Mouse (Mus musculus) cerebellum, adult 11 months (tissue): Measurements from ENCODE around the gene Abl1.

Experiments
- DNase-seq: peaks from one replicate; pipeline ENCODE4 v3.0.0; 2022

The Abl1 gene

DNA sequence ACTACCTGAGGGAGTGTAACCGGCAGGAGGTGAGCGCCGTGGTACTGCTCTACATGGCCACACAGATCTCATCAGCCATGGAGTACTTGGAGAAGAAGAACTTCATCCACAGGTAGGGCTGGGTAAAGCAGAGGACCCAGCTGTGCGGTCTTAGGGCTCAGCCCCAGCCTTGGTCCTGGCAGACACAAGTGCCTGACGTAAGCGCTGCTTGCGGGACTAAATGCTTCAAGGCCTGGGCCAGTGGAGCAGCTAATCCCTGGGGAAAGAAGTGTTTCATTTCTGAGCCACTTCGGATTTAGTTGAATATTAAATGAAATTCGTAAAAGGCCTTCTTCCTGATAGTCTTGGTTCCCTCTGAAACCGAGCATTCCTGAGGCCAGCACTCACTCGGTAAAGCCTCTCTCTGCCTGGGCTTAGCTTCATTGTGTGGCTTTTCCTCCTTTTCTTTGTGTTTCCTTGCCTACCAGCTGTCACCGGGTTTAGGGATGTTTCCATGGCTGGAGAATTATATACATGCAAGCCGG is 102.6 kb downstream of the Abl1 start:
- no peak for DNase-seq

DNA sequence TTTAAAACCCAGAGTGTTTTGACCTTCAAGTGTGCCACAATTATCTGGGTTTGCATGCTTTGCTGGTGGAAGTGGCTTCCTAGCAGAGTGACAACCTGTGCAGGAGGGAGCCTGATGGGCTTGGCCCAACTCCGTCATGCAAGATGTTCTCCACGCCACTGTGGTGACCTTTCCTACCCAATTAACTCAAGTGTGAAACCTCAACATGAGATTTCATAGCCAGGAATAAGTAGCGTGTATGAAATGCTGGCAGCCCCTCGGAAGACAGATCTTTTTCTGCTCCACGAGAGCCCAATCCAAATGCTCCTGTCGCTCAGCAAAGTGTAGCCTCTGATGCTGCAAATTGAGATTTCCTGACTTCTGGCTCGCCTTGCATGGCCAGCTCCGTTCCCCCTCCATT is 103.1 kb downstream of the Abl1 start:
- no peak for DNase-seq

DNA sequence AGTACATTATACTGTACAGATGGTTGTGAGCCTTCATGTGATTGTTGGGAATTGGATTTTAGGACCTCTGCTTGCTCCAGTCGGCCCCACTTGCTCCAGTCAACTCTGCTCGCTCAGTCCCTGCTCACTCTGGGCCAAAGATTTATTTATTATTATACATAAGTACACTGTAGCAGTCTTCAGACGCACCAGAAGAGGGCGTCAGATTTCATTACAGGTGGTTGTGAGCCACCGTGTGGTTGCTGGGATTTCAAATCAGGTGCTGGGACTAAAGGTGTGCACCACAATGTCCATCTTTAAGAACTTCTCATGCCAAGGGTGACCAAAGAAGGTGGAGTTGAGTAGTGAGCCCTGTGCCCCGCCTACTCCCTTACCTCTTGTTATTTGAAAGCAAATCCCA is 104.4 kb downstream of the Abl1 start:
- no peak for DNase-seq

DNA sequence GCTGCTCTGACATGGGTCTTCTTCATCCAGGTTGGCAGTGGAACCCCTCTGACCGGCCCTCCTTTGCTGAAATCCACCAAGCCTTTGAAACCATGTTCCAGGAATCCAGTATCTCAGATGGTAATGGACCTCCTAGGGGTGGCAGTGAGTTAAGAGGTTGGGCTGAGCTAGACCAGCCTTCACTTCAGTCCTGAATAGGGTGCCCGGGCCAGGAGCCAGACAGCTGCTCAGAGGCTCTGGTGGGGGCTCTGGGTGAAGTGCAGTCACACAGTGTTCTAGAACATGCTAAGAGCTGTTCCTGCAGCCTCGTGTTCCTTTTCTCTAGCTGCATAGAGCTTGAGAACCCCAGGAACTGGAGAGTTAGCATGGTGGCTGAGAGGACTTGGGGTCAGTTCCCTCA is 108.8 kb downstream of the Abl1 start:
- no peak for DNase-seq

DNA sequence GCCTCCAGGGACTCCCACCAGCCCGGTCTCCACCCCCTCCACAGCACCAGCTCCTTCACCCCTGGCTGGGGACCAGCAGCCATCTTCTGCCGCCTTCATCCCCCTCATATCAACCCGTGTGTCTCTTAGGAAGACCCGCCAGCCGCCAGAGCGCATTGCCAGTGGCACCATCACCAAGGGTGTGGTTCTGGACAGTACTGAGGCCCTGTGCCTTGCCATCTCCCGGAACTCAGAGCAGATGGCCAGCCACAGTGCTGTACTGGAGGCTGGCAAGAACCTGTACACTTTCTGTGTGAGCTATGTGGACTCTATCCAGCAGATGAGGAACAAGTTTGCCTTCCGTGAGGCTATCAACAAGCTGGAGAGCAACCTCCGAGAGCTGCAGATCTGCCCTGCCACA is 113.2 kb downstream of the Abl1 start:
- peak; percentile 46 for DNase-seq

DNA sequence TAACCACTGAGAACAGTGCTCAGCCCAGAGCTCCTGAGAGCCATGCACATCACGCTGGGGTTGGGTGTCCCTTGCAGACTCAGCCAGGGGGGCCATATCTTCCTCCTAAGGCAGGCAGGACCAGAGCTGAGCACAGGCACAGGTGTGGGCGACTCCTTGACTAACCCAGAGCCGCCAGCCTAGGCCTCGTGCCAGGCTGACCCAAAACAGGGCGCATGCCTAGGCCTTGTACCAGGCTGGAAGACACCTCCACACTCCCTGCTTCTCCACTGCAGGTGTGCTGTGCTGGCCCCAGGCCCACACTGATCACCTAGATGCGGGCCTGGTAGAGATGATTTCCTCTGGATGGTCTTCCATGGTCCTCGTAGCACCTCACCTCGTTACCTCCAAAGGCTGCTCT is 114.6 kb downstream of the Abl1 start:
- DNase-seq: no peak

DNA sequence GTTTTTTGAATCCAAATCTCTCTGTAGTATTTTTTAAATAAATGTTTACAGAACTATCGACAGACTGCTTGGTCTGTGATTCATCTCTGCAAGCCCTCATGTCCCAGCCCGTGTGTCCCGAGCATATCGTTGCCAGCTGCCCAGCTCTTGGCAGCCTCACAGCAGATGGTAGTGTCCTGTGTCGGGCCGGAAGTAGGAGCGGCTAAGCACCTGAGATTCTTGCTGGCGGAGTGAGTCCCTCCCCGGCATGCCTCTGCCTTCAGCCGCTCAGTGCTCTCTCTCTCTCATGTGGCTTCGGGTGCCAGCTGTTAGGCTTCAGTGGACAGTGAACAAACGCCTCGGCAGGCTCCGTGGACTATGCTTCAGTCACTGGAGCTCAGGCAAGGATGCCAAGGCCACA is 115.3 kb downstream of the Abl1 start:
- DNase-seq: peak; percentile 52

DNA sequence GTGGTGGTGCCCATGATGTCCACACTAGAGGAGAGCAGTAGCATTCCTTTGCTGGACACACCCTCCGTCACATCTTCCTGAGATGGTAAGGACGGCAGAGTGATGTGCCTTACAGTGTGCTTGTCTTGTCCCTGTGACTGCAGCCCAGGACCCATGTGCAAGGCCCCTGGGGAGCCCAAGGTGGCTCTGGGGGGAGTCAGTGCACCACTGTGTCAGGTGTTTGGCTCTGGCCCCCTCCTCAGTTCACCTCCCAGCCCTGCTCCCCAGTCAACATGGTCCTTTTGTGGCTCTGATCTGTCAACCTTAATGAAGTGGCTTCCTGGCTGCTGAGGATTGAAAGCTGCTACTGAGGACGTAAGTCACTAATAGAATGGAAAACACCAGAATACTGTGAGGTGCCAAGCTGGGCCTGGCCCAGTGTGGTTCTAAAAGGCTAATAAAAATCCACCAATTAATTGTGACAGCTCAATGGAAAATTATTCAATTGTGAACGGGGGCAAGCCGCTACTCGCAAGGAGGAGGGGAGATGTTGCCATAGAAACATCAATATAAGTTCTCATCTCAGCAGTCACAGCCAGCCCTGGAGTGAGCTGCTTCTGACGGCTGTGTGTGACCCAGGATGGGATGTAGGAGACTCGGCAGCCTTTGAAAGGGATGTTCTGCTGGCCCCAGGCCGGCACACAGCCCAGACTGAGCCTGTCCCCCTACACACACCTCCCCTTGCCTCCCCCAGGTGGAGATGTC is 118.6 kb downstream of the Abl1 start:
- no peak for DNase-seq

DNA sequence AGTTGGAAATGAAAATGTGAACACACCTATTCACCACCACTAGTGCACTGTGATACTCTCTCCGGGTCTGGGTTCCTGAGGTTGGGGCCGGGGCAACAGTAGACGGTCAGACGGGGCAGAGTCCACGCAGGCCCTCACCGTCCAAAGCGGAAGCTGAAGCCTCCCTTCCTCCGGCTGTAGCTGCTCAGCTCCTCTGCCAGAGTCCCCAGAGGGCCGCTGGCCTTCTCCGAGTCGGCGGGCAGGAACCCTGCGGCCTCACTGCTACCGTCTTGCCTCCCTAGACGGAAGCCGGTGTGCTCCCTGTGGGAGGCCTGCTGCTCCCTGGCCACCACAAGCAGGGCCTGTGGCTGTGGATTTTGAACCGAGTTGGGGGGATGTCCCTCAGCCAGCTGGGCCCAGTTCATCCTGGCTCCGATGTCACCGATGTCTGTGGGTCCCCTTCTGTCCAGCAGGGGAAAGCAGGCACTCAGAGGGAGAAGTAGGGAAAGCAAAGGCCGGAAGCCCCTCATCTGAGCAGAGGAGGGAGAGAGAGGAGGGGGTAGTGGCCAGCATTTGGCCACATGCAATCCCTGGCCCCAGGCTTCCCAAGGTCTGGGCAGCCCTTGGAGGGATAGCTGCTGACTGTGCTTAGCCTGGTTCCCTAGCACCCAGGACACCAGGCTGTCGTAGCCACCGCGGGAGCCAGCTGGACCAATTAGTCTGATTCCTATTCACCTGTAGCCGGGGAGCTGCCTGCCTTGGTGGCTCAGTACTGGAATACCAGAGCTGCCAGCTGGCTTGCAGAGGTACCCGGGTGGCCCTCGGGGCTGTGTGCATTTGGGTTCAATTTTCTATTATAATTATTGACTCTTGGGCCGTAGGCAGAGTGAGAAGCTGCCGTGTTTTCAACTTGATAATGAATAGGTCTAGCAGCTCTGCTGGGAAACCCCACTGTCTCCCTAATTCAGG is 120.5 kb downstream of the Abl1 start:
- no peak for DNase-seq

DNA sequence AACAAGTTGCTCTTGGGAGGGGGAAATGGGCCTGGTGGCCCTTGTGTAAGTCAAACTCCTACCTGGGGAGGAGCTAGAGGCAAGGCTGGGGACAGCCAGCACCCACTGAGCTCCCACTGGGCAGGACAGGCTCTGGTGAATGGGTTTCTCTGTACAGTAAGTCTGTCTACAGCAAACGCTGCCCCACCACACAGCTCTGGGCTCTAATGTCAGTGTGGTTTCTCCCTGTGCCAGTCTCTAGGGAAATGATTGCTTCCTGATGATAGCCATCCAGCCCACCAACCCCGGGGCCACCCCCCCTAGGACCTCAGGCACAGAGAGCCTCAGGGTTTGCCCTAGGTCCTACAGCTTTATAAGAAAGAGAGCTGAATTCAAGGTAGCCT is 121.2 kb downstream of the Abl1 start:
- no peak for DNase-seq

DNA sequence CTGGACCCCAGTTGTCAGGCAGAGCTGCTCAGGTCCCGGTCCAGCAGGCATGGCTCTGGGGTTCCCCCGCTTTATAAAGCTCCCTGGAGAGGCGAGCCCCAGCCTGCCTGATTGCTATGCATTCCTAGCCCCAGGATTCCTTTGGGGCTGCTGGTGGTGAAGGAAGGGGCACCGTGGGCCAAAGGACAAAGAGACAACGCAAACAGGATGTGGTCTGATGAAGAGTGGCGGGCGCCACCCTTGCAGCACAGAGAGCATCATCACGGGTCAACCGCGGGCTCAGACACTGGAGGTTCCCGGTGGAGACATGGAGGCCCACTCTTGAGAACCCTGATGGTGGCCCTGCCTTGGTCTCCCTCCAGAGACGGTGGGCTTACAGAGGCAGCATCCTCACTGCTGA is 122.3 kb downstream of the Abl1 start, which contains the start of gene Qrfp:
Gene Qrfp, minus strand, starts transcription at position 137 of the 400 bp plus-strand sequence.
- DNase-seq: no peak

DNA sequence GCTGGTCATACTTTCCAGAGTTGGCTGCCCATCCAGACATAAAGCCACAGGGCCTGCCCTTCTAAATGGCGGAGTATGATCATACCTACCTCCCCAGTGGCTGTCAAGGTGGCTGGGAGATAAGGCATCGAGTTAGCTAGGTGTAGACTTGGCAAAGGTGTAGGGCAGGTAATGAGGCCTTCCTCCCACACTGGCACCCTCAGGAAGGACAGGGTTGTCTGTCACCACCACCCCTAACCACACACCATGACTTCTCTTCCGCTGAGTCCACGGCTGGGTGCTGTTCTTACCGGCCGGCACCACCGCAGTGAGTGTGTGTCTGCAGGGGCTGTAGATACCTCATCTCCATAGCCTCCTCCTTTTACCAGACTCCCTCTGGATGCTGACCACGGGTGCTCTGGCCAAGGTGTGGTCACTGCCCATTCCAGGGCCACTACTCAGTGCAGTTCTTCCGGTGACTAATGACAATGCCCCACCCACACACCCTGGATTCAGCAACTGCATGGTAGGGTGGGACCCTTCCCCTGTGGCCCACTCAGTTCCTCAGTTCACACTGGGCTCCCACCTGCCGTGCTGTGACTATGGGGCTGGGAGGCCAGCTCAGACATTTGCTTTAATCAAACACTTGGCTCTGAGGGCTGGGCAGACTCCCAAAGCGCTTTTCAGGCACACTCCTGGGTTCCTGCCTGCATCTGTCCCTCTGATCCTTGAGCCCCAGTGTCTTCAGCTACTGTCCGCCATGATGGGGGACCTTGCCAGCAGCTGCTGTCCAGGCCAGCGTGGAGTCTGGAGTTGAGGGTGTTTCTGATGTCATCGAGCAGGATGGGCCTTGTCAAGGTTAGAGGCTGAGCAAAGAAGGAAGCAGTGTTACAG is 123.1 kb downstream of the Abl1 start:
- no peak for DNase-seq

DNA sequence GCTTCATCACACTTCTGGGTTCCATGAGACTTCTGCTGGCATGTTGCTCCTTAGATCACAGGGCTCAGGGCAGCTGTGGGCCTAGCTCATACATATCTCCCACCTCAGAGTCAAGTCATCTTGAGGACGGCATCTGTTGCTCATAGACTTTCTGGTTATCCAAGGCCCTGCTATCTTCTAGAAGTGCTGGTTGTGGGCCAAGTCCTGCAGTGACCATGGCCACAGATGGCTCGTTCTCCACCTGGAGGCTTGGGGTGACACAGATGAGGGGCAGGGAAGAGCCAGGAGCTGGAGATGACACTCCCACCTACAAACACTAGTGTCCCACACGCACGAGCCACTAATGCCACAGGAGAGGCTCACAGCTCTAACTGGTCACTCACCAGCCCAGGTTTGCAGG is 125.5 kb downstream of the Abl1 start:
- no peak for DNase-seq

DNA sequence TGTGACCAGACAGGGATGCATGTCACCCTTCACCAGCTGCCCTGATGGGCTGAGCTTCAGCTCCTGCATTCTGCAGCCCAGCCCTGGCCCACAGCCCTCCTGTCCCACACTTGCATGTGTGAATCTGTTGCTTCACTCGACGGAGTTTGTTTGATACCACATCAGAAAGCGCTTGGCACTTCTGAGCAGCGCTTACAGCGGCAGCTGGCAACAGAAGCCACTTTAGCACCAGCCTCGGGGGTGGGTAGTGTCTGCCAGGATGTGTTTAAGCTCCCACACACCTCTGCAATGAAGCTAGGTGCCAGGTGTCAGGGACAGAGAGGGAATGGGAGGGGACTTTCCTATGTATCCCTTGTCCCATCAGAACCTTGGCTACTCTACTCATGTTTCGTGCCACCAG is 126.5 kb downstream of the Abl1 start:
- no peak for DNase-seq

DNA sequence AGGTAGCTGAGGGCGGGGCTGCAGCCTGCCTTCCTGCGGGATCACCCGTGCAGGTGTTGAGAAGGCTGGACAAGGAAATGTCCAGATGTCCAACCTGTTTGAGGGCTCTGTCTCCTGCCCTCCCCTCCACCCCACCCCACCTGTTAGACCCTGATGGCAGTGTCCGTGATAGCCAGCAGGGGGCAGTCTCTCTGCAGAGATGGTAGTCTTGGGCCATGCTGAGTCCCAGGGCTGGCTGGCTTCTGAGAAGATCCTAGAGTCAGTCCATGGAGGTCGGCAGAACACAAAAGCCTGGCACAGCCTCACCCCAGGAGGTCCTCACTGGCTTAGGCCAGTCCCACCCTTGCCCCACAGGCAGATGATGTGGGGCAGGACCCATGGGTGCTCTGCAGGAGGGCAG is 127.2 kb downstream of the Abl1 start:
- peak; percentile 56 for DNase-seq

DNA sequence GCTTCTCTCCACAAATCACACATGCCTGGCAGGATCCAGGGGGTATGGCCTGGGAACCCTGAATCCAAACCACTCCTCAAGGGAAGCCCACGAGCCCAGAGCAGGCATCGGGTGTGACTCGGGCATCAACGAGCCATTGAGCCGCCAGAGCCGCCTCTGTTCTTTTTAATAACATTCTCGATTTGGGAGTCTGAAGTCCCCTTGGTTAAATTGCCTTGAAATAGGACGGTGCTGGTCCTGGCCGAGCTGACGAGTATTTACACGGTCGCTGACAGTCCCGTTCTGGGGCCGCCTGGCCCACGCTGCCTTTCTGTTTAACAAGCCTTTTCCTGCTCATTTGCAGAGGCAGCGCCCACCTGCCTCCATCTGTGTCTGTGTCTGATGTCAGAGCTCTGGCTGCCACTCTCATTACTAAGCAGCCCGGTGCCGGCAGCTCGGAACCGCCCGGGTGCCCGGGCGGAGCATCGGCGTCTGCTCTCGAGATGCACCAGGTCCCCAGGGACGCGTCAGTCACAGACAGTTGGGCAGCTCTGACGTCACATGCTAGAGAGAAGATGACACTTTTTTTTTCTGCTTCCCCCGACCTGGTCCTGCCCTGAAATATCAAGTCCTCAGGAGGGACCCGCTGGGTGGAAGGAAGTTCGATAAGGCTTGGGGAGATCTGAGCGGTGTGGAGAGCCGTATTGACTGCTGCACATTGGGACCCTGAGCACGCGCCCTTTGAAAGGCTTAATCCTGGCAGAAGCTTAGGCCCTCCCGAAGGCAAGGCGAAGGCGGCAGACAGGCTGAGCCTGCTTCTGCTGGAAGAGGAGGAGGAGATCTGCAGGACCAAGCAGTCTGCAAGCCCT is 134.6 kb downstream of the Abl1 start:
- DNase-seq: peak; percentile 48

DNA sequence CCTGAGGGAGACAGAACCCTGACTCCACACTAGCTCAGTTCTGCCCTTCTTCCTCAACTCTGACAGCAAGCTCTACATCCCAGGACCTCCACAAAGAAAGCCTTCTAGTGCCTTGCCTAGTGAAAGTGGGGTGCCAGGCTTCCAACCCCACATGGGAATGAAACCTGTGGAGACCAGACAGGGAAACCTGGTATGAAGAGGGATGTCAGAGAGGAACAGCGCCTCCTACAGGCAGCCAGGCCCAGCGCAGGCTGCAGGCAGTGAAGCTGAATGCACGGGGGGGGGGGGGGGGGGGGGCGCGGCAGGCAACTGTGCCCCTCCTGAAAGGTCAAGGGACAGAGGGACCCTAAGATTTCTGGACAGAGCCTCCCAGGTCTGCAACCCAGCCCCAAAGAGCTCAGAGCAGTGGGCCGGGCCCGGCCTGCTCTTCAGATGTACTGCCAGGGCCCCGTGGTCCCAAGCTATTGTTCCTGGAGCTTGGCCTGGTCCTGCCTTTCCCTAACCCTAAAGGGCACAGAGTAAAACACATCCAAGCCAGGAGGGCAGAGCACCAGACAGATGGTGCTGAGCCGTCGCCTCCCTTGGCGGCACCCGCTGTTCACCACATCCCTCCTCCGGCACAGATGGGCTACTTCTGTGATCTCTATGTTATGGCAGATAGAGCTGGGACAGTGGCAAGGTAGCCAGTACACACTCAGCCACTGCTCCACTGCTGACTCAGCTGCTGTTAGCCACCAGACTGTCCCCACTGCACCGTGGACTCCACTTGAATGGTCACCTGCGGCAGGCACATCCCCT is 136.0 kb downstream of the Abl1 start:
- DNase-seq: no peak

DNA sequence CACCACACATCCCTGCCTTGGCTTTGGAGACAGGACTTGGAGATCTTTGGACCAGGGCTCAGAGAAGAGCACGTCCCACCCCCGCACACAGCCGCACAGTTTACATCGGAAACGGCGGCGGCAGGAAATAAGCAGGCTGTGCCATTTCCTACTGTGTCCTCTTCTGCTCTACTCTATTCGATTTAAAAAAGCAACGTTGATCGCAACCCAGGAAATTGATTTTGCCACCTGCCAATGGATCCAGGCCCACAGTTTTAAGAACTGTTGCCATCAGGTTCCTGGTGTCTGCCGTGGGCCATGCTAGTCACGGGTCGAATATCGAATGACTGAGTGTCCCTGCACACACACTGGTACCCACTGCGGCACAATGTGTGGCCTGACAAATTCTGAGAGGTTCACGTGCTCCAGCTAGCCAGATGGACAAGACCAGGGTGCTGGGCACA is 137.3 kb downstream of the Abl1 start:
- no peak for DNase-seq

DNA sequence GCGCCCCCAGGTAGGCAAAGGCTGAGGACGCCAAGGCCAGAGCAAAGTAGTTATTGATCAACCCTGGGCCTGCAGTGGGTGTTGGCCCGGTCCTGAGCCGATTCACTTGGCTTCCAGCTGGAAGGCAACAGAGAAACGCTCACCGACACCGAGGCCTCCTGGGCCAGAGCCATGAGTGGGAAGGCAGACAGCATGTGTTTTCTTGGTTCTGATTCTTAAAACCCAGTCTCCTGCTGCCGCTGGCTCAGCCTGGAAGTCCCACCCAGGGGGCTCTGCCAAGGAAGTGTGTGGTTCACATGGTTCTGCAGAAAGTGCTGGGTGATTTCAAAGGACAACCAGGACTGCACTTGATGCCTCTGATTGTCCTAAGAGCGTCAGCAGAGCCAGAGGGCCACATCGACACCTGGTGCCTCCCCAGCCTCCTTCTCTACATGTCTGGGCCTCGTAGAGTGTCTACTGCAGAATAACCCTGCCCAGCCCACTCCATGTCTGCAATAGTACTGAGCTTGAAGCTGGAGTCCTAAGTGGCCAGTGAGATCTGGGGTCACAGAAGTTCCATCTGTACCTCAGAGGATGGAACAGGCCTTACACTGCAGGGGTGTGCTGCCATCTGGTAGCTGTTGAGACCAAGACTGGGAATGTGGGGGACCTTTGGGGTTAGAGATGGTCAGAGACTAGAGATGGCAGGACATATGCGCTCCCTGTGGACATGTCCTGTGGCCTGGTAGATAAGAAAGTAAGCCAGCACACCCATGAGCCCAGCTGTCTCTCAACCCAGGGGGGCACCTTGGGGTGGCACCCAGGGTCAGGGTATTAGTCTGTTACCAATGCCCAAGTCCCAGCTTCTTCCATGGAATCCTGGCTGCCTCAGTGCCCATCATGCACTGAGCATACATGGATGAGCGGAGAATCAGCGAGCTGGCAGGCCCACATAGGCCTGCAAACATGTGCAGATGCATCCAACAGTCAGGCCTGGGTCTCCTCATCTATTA is 138.2 kb downstream of the Abl1 start:
- DNase-seq: no peak

DNA sequence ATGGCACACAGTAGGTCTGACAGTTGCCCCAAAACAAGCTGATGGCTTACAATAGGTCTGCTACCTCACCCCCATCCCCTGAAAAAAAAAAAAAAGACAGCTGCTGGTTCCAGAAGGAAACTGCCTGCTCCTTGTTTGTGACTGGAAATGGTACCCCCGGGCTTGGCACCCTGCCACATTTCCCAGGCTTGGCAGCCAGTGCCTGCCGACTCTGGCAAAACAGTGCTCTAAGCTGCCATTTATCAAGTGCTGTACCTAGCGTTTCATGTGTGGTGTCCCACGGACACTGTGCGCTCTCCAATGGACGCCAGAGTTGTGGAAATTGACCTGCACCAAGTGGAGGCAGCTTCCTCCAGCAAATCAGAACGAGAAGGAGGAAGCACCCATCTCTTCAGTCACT is 139.7 kb downstream of the Abl1 start:
- no peak for DNase-seq
